Comparison of ENCODE assay signal across 8 mouse cellular contexts in genomic region chr6:134793911-134794520, GRCm38 (mm10). TPM values are rescaled to one million over a fixed set of nuclear protein-coding genes. Genes with fewer than 3 reads are reported as not detected.
DNase-seq lines count a peak whose midpoint lies in the region; ATAC-seq and TF ChIP-seq lines count a peak whose summit lies in the region.

No protein-coding gene starts in this region.

- H3K27ac ChIP-seq in forebrain, embryonic 11.5 days (ENCODE audit: low read depth, low read length): no peak overlapping the region
- peak overlapping the region; percentile 52 for H3K27ac ChIP-seq in heart, embryonic 15.5 days
- H3K27ac ChIP-seq in liver, embryonic 15.5 days (replicated peaks): no peak overlapping the region
- no peak overlapping the region for H3K27ac ChIP-seq in neural tube, embryonic 12.5 days
- H3K27ac ChIP-seq in stomach, postnatal 0 days (replicated peaks): 0 out of 2 replicates have a peak overlapping the region, but pooled peaks have one; percentile 41

- TF ChIP-seq CTCF in E14TG2a.4 (conservative IDR thresholded peaks at IDR 0.05; ENCODE audit: low read length): peak; percentile 90
- peak; percentile 90 for TF ChIP-seq CTCF in stomach, postnatal 0 days (IDR thresholded peaks at IDR 0.05; ENCODE audit: low read depth)

- H3K36me3 ChIP-seq in E14TG2a.4 (ENCODE audit: insufficient read depth, low read length): no peaks in the 10 kb centered on the region
- H3K36me3 ChIP-seq in forebrain, embryonic 11.5 days (ENCODE audit: control insufficient read depth, insufficient read depth, low read length): no peaks in the 10 kb centered on the region
- H3K36me3 ChIP-seq in heart, embryonic 15.5 days: no peaks in the 10 kb centered on the region
- H3K36me3 ChIP-seq in liver, embryonic 15.5 days (replicated peaks): no peaks in the 10 kb centered on the region
- no peaks in the 10 kb centered on the region for H3K36me3 ChIP-seq in neural tube, embryonic 12.5 days
- no peaks in the 10 kb centered on the region for H3K36me3 ChIP-seq in stomach, postnatal 0 days (ENCODE audit: control insufficient read depth, insufficient read depth, low read length)

- no peak for TF ChIP-seq EP300 in stomach, postnatal 0 days (optimal IDR thresholded peaks at IDR 0.05)

- peaks cover 25% of the 10 kb centered on the region for H3K4me1 ChIP-seq in E14TG2a.4 (replicated peaks; ENCODE audit: low read depth, low read length)
- H3K4me1 ChIP-seq in forebrain, embryonic 11.5 days (replicated peaks; ENCODE audit: control insufficient read depth, insufficient read depth, low read length): peaks cover 10% of the 10 kb centered on the region; the same call in 1 of the 2 replicates
- H3K4me1 ChIP-seq in heart, embryonic 15.5 days (replicated peaks): peaks cover 19% of the 10 kb centered on the region
- peaks cover 38% of the 10 kb centered on the region for H3K4me1 ChIP-seq in liver, embryonic 15.5 days (replicated peaks)
- no peaks in the 10 kb centered on the region for H3K4me1 ChIP-seq in neural tube, embryonic 12.5 days
- no peaks in the 10 kb centered on the region for H3K4me1 ChIP-seq in stomach, postnatal 0 days (replicated peaks; ENCODE audit: control insufficient read depth, insufficient read depth)

- H3K4me2 ChIP-seq in forebrain, embryonic 11.5 days (ENCODE audit: low read depth, low read length, severe bottlenecking): peak overlapping the region; percentile 18; the same call in 1 of the 2 replicates
- H3K4me2 ChIP-seq in heart, embryonic 15.5 days: peak overlapping the region; percentile 52
- peak overlapping the region; percentile 89 for H3K4me2 ChIP-seq in liver, embryonic 15.5 days
- H3K4me2 ChIP-seq in neural tube, embryonic 12.5 days (replicated peaks): peak overlapping the region; percentile 44
- H3K4me2 ChIP-seq in stomach, postnatal 0 days (replicated peaks; ENCODE audit: low read depth): peak overlapping the region; percentile 37; the same call in 1 of the 2 replicates

- WGBS in forebrain, embryonic 11.5 days: 12% methylated on average over 21 of the region's 21 CpGs
- 19% methylated on average over 21 of the region's 21 CpGs for WGBS in heart, embryonic 15.5 days
- WGBS in liver, embryonic 15.5 days (ENCODE audit: insufficient replicate concordance): 13% methylated on average over 21 of the region's 21 CpGs
- WGBS in neural tube, embryonic 12.5 days: 15% methylated on average over 21 of the region's 21 CpGs
- WGBS in stomach, postnatal 0 days: 17% methylated on average over 21 of the region's 21 CpGs

- peak overlapping the region; percentile 35; the same call in 1 of the 2 replicates for H3K4me3 ChIP-seq in E14TG2a.4 (replicated peaks; ENCODE audit: low read length)
- no peak overlapping the region for H3K4me3 ChIP-seq in forebrain, embryonic 11.5 days (ENCODE audit: low read depth, low read length)
- H3K4me3 ChIP-seq in heart, embryonic 15.5 days: peak overlapping the region; percentile 20; the same call in 1 of the 2 replicates
- peak overlapping the region; percentile 18; the same call in 1 of the 2 replicates for H3K4me3 ChIP-seq in liver, embryonic 15.5 days (replicated peaks)
- no peak overlapping the region for H3K4me3 ChIP-seq in neural tube, embryonic 12.5 days
- no peak overlapping the region for H3K4me3 ChIP-seq in stomach, postnatal 0 days (ENCODE audit: low read depth, low read length)

- H3K27me3 ChIP-seq in E14TG2a.4 (ENCODE audit: insufficient read depth, low read length): peaks cover 9% of the 10 kb centered on the region
- 0 out of 2 replicates have a peak, but pooled peaks cover 3% of the 10 kb centered on the region for H3K27me3 ChIP-seq in forebrain, embryonic 11.5 days (ENCODE audit: control insufficient read depth, insufficient read depth, low read length)
- H3K27me3 ChIP-seq in heart, embryonic 15.5 days: no peaks in the 10 kb centered on the region
- H3K27me3 ChIP-seq in liver, embryonic 15.5 days: no peaks in the 10 kb centered on the region; the same call in 1 of the 2 replicates
- no peaks in the 10 kb centered on the region for H3K27me3 ChIP-seq in neural tube, embryonic 12.5 days (replicated peaks)
- H3K27me3 ChIP-seq in stomach, postnatal 0 days (ENCODE audit: control insufficient read depth, insufficient read depth, low read length): no peaks in the 10 kb centered on the region

- ATAC-seq in forebrain, embryonic 11.5 days (replicated peaks; ENCODE audit: low FRiP score): no peak
- ATAC-seq in heart, embryonic 15.5 days (replicated peaks; ENCODE audit: insufficient number of reproducible peaks, insufficient read depth, low FRiP score, low read depth): no peak
- ATAC-seq in liver, embryonic 15.5 days (ENCODE audit: insufficient read depth): no peak
- ATAC-seq in neural tube, embryonic 12.5 days (ENCODE audit: low FRiP score, low read depth): no peak
- ATAC-seq in stomach, postnatal 0 days (ENCODE audit: low FRiP score, low TSS enrichment): peak; percentile 16; the same call in 1 of the 2 replicates

- H3K9me3 ChIP-seq in E14TG2a.4 (ENCODE audit: low read length): no peaks in the 10 kb centered on the region
- H3K9me3 ChIP-seq in forebrain, embryonic 11.5 days (ENCODE audit: control insufficient read depth, low read length): no peaks in the 10 kb centered on the region
- no peaks in the 10 kb centered on the region for H3K9me3 ChIP-seq in heart, embryonic 15.5 days (replicated peaks)
- no peaks in the 10 kb centered on the region for H3K9me3 ChIP-seq in liver, embryonic 15.5 days (replicated peaks)
- H3K9me3 ChIP-seq in neural tube, embryonic 12.5 days: no peaks in the 10 kb centered on the region
- H3K9me3 ChIP-seq in stomach, postnatal 0 days (ENCODE audit: control insufficient read depth, low read length): no peaks in the 10 kb centered on the region

- no peak overlapping the region for H3K9ac ChIP-seq in forebrain, embryonic 11.5 days (ENCODE audit: low read length)
- H3K9ac ChIP-seq in heart, embryonic 15.5 days: 0 out of 2 replicates have a peak overlapping the region, but pooled peaks have one; percentile 26
- H3K9ac ChIP-seq in liver, embryonic 15.5 days: no peak overlapping the region
- no peak overlapping the region for H3K9ac ChIP-seq in neural tube, embryonic 12.5 days
- H3K9ac ChIP-seq in stomach, postnatal 0 days (ENCODE audit: low read length): 0 out of 2 replicates have a peak overlapping the region, but pooled peaks have one; percentile 5

- DNase-seq in c-Kit-positive CD71-positive TER-119-positive erythroid progenitor cells, embryonic 14.5 days (ENCODE audit: low spot score): peak; percentile 78
- peak; percentile 93 for DNase-seq in forebrain, embryonic 11.5 days (ENCODE audit: low spot score)
- peak; percentile 90 for DNase-seq in kidney, postnatal 14 days
- DNase-seq in stomach, postnatal 0 days (ENCODE audit: low spot score): peak; percentile 87

RNA-seq across cellular contexts. Expression of gene Dusp16, which starts 1.6 kb away (rescaled TPM):
- polyA plus RNA-seq in forebrain, embryonic 11.5 days (2014; fragmentation: Nextera tagmentation; extraction: Ambion mirVana): 24.9 and 28.3 TPM in 2 replicates
- polyA plus RNA-seq in heart, embryonic 15.5 days (2015; fragmentation: Nextera tagmentation; extraction: Ambion mirVana): 15.8 and 15.9 TPM in 2 replicates
- 5.1 TPM in 2 replicates for polyA plus RNA-seq in liver, embryonic 15.5 days (2015; fragmentation: Nextera tagmentation; extraction: Ambion mirVana)
- 11.0 and 11.5 TPM in 2 replicates for polyA plus RNA-seq in neural tube, embryonic 12.5 days (2016; fragmentation: Nextera tagmentation; extraction: Ambion mirVana)
- polyA plus RNA-seq in stomach, postnatal 0 days (2015; fragmentation: Nextera tagmentation; extraction: Ambion mirVana): 8.6 and 10.6 TPM in 2 replicates

RNA-seq across cellular contexts. Expression of gene Crebl2, which starts 35.9 kb away (rescaled TPM):
- polyA plus RNA-seq in forebrain, embryonic 11.5 days (2014; fragmentation: Nextera tagmentation; extraction: Ambion mirVana): 0.87 and 1.1 TPM in 2 replicates
- 2.2 and 2.5 TPM in 2 replicates for polyA plus RNA-seq in heart, embryonic 15.5 days (2015; fragmentation: Nextera tagmentation; extraction: Ambion mirVana)
- 2.1 and 2.4 TPM in 2 replicates for polyA plus RNA-seq in liver, embryonic 15.5 days (2015; fragmentation: Nextera tagmentation; extraction: Ambion mirVana)
- polyA plus RNA-seq in neural tube, embryonic 12.5 days (2016; fragmentation: Nextera tagmentation; extraction: Ambion mirVana): 2.8 and 3.1 TPM in 2 replicates
- polyA plus RNA-seq in stomach, postnatal 0 days (2015; fragmentation: Nextera tagmentation; extraction: Ambion mirVana): 4.3 and 4.7 TPM in 2 replicates

Comparison
In these comparisons a context has a peak if more than half of its experiments do, and no peak if none do; other contexts are left out.
1. H3K4me3 ChIP-seq: peak in E14TG2a.4 (single experiment), heart, embryonic 15.5 days (single experiment) and liver, embryonic 15.5 days (single experiment); none in forebrain, embryonic 11.5 days (single experiment), neural tube, embryonic 12.5 days (single experiment) and stomach, postnatal 0 days (single experiment).
2. H3K27ac ChIP-seq: peak in heart, embryonic 15.5 days (single experiment) and stomach, postnatal 0 days (single experiment); none in forebrain, embryonic 11.5 days (single experiment), liver, embryonic 15.5 days (single experiment) and neural tube, embryonic 12.5 days (single experiment).
3. H3K4me2 ChIP-seq: peak in every context shown above with its lines; median percentile 89 in liver, embryonic 15.5 days; 52 in heart, embryonic 15.5 days; 44 in neural tube, embryonic 12.5 days; 37 in stomach, postnatal 0 days; 18 in forebrain, embryonic 11.5 days.
4. H3K9ac ChIP-seq: peak in heart, embryonic 15.5 days (single experiment) and stomach, postnatal 0 days (single experiment); none in forebrain, embryonic 11.5 days (single experiment), liver, embryonic 15.5 days (single experiment) and neural tube, embryonic 12.5 days (single experiment).
5. Peak in every context shown above with its lines, with median percentiles within 50 percentile points of each other: DNase-seq.